Mouse (Mus musculus): ENCODE measurements around the gene Anapc7. TPM values are rescaled to one million over a fixed set of nuclear protein-coding genes. Genes with fewer than 3 reads are reported as not detected.

Gene Anapc7
- 44.8 and 49.8 TPM in 2 replicates for polyA plus RNA-seq (2012; rRNA removed)
- polyA plus RNA-seq (2014; fragmentation: Nextera tagmentation; extraction: Ambion mirVana) = 27.6 and 31.2 TPM in 2 replicates

DNA sequence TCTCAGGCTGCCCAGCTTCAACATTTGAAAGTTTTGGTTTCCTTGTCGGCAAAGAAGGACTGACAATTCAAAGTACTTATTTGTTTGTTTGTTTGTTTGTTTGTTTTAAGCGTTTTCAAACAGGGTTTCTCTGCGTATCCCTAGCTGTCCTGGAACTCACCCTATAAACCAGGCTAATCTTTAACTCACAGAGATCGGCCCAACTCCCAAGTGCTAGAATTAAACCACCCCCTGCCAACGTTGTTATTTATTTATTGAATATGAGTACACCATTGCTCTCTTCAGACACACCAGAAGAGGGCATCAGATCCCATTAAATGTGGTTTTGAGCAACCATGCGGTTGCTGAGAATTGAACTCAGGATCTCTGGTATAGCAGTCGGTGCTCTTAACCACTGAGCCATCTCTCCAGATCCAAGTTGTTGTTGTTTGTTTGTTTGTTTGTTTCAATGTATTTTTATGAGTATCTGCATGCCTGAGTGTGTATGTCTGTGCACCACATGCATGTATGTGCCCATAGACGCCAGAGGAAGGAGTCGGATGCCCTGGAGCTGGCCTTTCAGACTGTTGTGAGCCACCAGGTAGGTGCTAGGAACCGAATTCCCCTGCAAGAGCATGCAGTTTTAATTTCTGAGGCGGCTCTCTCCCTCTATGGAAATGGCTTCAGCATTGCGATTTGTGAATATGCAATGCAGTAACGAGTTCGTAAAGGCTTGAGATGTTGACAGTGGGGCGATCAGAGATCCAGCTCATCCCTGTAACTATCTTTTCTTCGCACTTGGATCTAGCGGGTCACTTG, at the start of gene Anapc7:
Anapc7 (plus strand) TSS at position 423 of the 798 bp plus-strand sequence.
- ATAC-seq (ENCODE audit: low FRiP score, low read depth) (0 out of 2 replicates have a peak, but pooled peaks have one; percentile 8), DNase-seq (ENCODE audit: low spot score) (no peak)
- WGBS = 22% methylated on average over 17 of the region's 17 CpGs
- peaks cover 4% of the 10 kb centered on the region; the same call in 1 of the 2 replicates for H3K36me3 ChIP-seq (ENCODE audit: control insufficient read depth, insufficient read depth, low read length)
- H3K27ac ChIP-seq (replicated peaks; ENCODE audit: low read depth, low read length) = peak within 1 kb of the TSS; percentile 90
- peaks cover 5% of the 10 kb centered on the region for H3K4me1 ChIP-seq (ENCODE audit: control insufficient read depth, insufficient read depth, low read length)
- no peaks in the 10 kb centered on the region for H3K27me3 ChIP-seq (ENCODE audit: control insufficient read depth, insufficient read depth, low read length)
- H3K4me3 ChIP-seq (replicated peaks; ENCODE audit: low read length) = peak within 1 kb of the TSS; percentile 98
- no peaks in the 10 kb centered on the region for H3K9me3 ChIP-seq (ENCODE audit: control insufficient read depth, low read length)
- no peak for TF ChIP-seq POLR2A (IDR thresholded peaks at IDR 0.05; ENCODE audit: borderline replicate concordance, extremely low read depth, insufficient read depth, insufficient read length)
- H3K9ac ChIP-seq (ENCODE audit: low read depth, low read length, severe bottlenecking) = peak within 1 kb of the TSS; percentile 92
- peak within 1 kb of the TSS; percentile 84 for H3K4me2 ChIP-seq (replicated peaks; ENCODE audit: low read depth, low read length, severe bottlenecking)

DNA sequence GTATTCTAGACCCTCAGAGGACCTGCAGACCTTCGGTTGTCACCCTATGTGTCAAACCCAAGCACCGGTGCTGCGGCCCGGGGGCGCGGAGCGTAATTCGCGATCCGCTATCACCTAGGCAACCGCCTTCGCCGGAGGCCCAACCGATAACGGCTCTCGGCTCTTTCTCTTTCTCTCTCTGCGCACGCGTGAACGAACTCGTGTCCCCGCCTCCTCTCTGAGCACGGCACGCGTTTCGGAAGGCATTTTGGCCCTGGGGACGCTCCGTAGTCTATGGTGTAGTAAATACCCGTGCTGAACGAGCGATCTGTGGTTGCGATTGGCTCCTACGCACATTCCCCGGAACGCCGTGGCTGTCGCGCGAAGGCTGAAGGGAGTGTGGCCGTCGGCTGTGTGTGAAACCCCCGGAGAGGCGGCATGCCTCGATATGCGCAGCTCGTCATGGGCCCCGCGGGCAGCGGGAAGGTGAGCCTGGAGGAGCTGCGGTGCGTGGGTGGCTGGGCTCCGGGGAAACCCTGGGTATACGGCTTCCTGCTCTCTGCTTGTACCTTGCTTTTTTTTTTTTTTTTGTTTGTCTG, 49.2 kb upstream of the Anapc7 start, which contains the start of gene Fam216a:
Fam216a (minus strand) TSS at position 173 of the 578 bp plus-strand sequence.
- peaks cover 8% of the 10 kb centered on the region; the same call in 1 of the 2 replicates for H3K4me1 ChIP-seq (ENCODE audit: control insufficient read depth, insufficient read depth, low read length)
- peaks cover 35% of the 10 kb centered on the region for H3K36me3 ChIP-seq (ENCODE audit: control insufficient read depth, insufficient read depth, low read length)
- H3K4me3 ChIP-seq (replicated peaks; ENCODE audit: low read length) = peak within 1 kb of the TSS; percentile 86
- H3K27me3 ChIP-seq (ENCODE audit: control insufficient read depth, insufficient read depth, low read length) = no peaks in the 10 kb centered on the region
- WGBS = under 1% methylated on average over 44 of the region's 53 CpGs
- peak; percentile 95 for ATAC-seq (ENCODE audit: low FRiP score, low read depth)
- H3K27ac ChIP-seq (replicated peaks; ENCODE audit: low read depth, low read length) = peak within 1 kb of the TSS; percentile 92
- peak within 1 kb of the TSS; percentile 63 for H3K4me2 ChIP-seq (replicated peaks; ENCODE audit: low read depth, low read length, severe bottlenecking)
- H3K9me3 ChIP-seq (ENCODE audit: control insufficient read depth, low read length) = no peaks in the 10 kb centered on the region
- TF ChIP-seq POLR2A (IDR thresholded peaks at IDR 0.05; ENCODE audit: borderline replicate concordance, extremely low read depth, insufficient read depth, insufficient read length) = 0 out of 2 replicates have a peak, but pooled peaks have one; percentile 28
- peak; percentile 99 for DNase-seq (ENCODE audit: low spot score)
- peak within 1 kb of the TSS; percentile 76 for H3K9ac ChIP-seq (ENCODE audit: low read depth, low read length, severe bottlenecking)

DNA sequence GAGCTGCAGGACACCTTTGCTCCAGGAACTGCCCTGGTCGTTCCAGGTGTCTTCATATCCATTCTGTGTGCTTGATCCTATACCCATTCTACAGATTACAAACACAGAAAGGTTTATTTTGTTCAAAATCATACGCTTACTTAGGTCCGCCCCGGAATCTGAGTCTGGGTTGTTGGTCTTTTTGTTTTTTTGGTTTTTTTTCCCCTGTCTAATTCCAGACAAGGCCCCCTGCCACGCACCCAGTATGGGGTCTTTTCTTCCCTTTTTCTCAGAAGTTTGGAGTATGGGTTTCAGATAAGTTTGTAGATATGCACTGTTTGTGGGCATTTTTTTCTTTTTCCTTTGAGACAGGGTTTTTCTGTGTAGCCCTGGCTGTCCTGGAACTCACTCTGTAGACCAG, 48.6 kb upstream of the Anapc7 start:
- Histone ChIP-seq H3K4me3 (replicated peaks; ENCODE audit: low read length) (peak overlapping the region; percentile 86), H3K27ac (replicated peaks; ENCODE audit: low read depth, low read length) (peak overlapping the region; percentile 77), H3K4me1 (ENCODE audit: control insufficient read depth, insufficient read depth, low read length) (peaks cover 8% of the 10 kb centered on the region; the same call in 1 of the 2 replicates), H3K27me3 (ENCODE audit: control insufficient read depth, insufficient read depth, low read length) (no peaks in the 10 kb centered on the region), H3K9me3 (ENCODE audit: control insufficient read depth, low read length) (no peaks in the 10 kb centered on the region), H3K36me3 (ENCODE audit: control insufficient read depth, insufficient read depth, low read length) (peaks cover 29% of the 10 kb centered on the region), H3K4me2 (replicated peaks; ENCODE audit: low read depth, low read length, severe bottlenecking) (peak overlapping the region; percentile 63), H3K9ac (ENCODE audit: low read depth, low read length, severe bottlenecking) (peak overlapping the region; percentile 76)
- DNase-seq (ENCODE audit: low spot score) = no peak
- TF ChIP-seq POLR2A (IDR thresholded peaks at IDR 0.05; ENCODE audit: borderline replicate concordance, extremely low read depth, insufficient read depth, insufficient read length) = no peak
- no peak for ATAC-seq (ENCODE audit: low FRiP score, low read depth)
- 8% methylated on average over 5 of the region's 5 CpGs for WGBS

DNA sequence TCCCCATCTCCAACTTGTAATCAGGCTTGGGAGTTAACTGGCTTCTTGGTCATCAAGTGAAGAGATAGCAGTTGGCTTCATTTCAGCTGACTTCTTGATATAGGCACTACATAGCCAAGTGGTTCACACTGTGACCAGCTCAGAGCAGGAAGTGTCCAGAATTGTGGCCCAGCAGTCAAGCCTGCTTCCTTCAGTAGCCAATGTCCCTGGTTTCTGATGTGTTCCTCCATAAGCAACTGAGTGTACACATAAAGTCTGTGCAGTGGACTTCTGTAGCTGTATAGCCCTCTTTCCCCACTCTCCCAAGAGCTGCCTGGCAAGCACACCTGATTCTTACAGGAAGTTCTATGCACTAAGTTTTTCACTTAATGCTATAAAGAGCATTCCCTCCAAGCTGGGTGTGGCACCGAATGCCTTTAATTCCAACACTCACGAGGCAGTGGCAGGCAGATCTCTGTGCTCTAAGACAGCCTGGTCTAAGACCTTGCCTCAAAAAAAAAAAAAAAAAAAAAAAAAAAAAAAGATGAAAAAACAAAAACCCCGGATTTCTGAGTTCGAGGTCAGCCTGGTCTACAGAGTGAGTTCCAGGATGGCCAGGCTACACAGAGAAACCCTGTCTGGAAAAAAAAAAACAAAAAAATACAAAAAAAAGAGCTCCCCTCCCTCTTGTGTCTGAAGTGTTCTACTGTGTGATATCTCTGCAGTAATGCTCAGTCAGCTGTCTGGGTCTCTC, 44.2 kb upstream of the Anapc7 start:
- Histone ChIP-seq H3K9ac (ENCODE audit: low read depth, low read length, severe bottlenecking) (no peak overlapping the region), H3K27ac (replicated peaks; ENCODE audit: low read depth, low read length) (no peak overlapping the region), H3K4me2 (replicated peaks; ENCODE audit: low read depth, low read length, severe bottlenecking) (no peak overlapping the region), H3K4me1 (ENCODE audit: control insufficient read depth, insufficient read depth, low read length) (peaks cover 8% of the 10 kb centered on the region; the same call in 1 of the 2 replicates), H3K36me3 (ENCODE audit: control insufficient read depth, insufficient read depth, low read length) (peaks cover 52% of the 10 kb centered on the region), H3K9me3 (ENCODE audit: control insufficient read depth, low read length) (no peaks in the 10 kb centered on the region), H3K4me3 (replicated peaks; ENCODE audit: low read length) (no peak overlapping the region), H3K27me3 (ENCODE audit: control insufficient read depth, insufficient read depth, low read length) (no peaks in the 10 kb centered on the region)
- no peak for TF ChIP-seq POLR2A (IDR thresholded peaks at IDR 0.05; ENCODE audit: borderline replicate concordance, extremely low read depth, insufficient read depth, insufficient read length)
- WGBS = 91% methylated on average over 4 of the region's 4 CpGs
- no peak for ATAC-seq (ENCODE audit: low FRiP score, low read depth)
- DNase-seq (ENCODE audit: low spot score) = no peak

DNA sequence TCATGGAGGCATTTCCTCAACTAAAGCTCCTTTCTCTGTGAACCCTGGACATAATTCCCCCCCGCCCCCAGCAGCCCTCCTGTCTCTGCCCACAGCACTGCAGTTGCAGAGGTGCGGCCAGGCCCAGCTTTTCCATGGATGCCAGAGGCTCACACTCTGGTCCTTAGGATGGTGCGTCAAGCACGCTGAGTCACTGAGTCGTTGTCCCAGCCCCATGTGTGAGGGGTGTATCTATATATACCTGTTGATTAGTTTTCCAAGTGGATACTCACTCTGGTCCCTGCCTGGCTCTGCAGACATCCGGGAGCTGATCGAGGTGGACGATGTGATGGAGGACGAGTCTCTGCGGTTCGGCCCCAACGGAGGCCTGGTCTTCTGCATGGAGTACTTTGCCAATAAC, 43.3 kb upstream of the Anapc7 start:
- 94% methylated on average over 12 of the region's 12 CpGs for WGBS
- no peak overlapping the region for H3K4me2 ChIP-seq (replicated peaks; ENCODE audit: low read depth, low read length, severe bottlenecking)
- peaks cover 58% of the 10 kb centered on the region for H3K36me3 ChIP-seq (ENCODE audit: control insufficient read depth, insufficient read depth, low read length)
- H3K4me3 ChIP-seq (replicated peaks; ENCODE audit: low read length) = no peak overlapping the region
- H3K9me3 ChIP-seq (ENCODE audit: control insufficient read depth, low read length) = no peaks in the 10 kb centered on the region
- H3K9ac ChIP-seq (ENCODE audit: low read depth, low read length, severe bottlenecking) = no peak overlapping the region
- no peaks in the 10 kb centered on the region for H3K27me3 ChIP-seq (ENCODE audit: control insufficient read depth, insufficient read depth, low read length)
- DNase-seq (ENCODE audit: low spot score) (no peak), ATAC-seq (ENCODE audit: low FRiP score, low read depth) (no peak)
- H3K4me1 ChIP-seq (ENCODE audit: control insufficient read depth, insufficient read depth, low read length) = peaks cover 3% of the 10 kb centered on the region; the same call in 1 of the 2 replicates
- TF ChIP-seq POLR2A (IDR thresholded peaks at IDR 0.05; ENCODE audit: borderline replicate concordance, extremely low read depth, insufficient read depth, insufficient read length) = no peak
- no peak overlapping the region for H3K27ac ChIP-seq (replicated peaks; ENCODE audit: low read depth, low read length)
